Mouse (Mus musculus): ENCODE results near the gene Ccdc160. TPM values are rescaled to one million over a fixed set of nuclear protein-coding genes. Genes with fewer than 3 reads are reported as not detected.

The Ccdc160 gene
- 0.55 TPM for polyA plus RNA-seq (2015; fragmentation: Illumina TruSeq; extraction: RNeasy Lipid Tissue Mini Kit (QIAGEN cat#74804); ENCODE audit: insufficient read depth, low replicate concordance)

GRCm38 (mm10) chrX:52790980-52791593 is at the start of gene Ccdc160:
Gene Ccdc160, plus strand, starts transcription at chrX:52791200.

Other genes with a start within 250 kb of the Ccdc160 start
- gene Gpc3, start 177.2 kb upstream of the Ccdc160 start, polyA plus RNA-seq (2015; fragmentation: Illumina TruSeq; extraction: RNeasy Lipid Tissue Mini Kit (QIAGEN cat#74804); ENCODE audit: insufficient read depth, low replicate concordance): 8.1 TPM
- 43.0 TPM for gene Phf6, start 121.1 kb downstream of the Ccdc160 start, polyA plus RNA-seq (2015; fragmentation: Illumina TruSeq; extraction: RNeasy Lipid Tissue Mini Kit (QIAGEN cat#74804); ENCODE audit: insufficient read depth, low replicate concordance)
- 189 TPM for gene Hprt, start 196.9 kb downstream of the Ccdc160 start, polyA plus RNA-seq (2015; fragmentation: Illumina TruSeq; extraction: RNeasy Lipid Tissue Mini Kit (QIAGEN cat#74804); ENCODE audit: insufficient read depth, low replicate concordance)

All from spleen, adult 10 weeks (tissue).